Mouse (Mus musculus): Measurements from ENCODE around the gene Nadk.

DNA sequence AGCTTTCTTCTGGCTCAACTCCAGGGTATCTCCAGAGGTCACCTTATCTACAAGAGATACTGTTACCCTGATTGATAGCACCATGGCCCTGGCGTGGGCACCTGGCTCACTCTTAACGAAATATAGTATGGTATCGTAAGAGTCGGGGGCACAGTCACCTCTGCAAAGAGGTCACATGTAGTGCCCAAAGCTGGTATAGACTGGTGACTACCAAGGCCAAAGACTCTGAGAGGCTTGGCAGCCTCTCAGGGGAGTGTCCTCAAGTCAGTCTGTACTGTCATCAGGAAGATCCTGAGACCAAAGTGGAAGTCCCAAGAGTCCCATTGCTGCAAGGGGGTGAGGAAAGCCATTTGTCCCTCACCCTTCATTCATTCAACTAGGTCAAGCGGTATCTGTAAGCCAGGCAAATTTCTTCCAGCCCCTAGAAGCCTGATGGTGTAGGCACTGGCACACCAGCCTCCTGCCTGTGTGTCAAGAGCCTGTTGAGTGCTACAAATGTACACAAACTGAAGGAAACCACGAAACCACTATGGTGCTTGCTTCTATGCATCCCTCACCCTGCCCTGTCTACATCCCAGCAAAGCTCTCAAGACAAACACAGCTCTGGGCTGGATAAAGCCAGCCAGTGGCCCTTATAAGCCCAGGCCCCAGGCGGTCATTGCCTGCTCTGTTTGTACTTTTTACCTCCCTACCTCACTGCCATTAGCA, 29.0 kb downstream of the Nadk start:
- TF ChIP-seq CTCF (IDR thresholded peaks at IDR 0.05) (no peak), POLR2A (IDR thresholded peaks at IDR 0.05; ENCODE audit: insufficient read depth, low read depth, low read length) (no peak), EP300 (IDR thresholded peaks at IDR 0.05; ENCODE audit: insufficient read depth, low read depth, low read length) (no peak)
